Mouse (Mus musculus) midbrain, embryonic 10.5 days (tissue): ENCODE measurements around the gene Gli3. TPM values are rescaled to one million over a fixed set of nuclear protein-coding genes. Genes with fewer than 3 reads are reported as not detected.

Source experiments
- DNase-seq: peaks from one replicate; pipeline ENCODE4 v3.0.0-alpha.2; 2017; ENCODE audit warnings: low spot score
- H3K27ac ChIP-seq: fragments of 300-500 bp; sonication (generic); replicated peaks from 2 replicates; pipeline ENCODE4 v1.5.1; 2016; ENCODE audit warnings: mild to moderate bottlenecking
- H3K27me3 ChIP-seq: fragments of 300-500 bp; sonication (generic); 2 replicates; pipeline ENCODE4 v1.6.1; 2016; ENCODE audit warnings: low read depth, mild to moderate bottlenecking; ENCODE audit not compliant: poor library complexity, severe bottlenecking
- H3K36me3 ChIP-seq: fragments of 300-500 bp; sonication (generic); 2 replicates; pipeline ENCODE4 v1.6.1; 2016; ENCODE audit warnings: mild to moderate bottlenecking, moderate library complexity
- H3K4me1 ChIP-seq: fragments of 300-500 bp; sonication (generic); 2 replicates; pipeline ENCODE4 v1.6.1; 2016
- H3K4me3 ChIP-seq: fragments of 300-500 bp; sonication (generic); 2 replicates; pipeline ENCODE4 v1.5.1; 2016; ENCODE audit warnings: mild to moderate bottlenecking, moderate library complexity
- H3K9me3 ChIP-seq: fragments of 300-500 bp; sonication (generic); replicated peaks from 2 replicates; pipeline ENCODE4 v1.6.1; 2016; ENCODE audit warnings: mild to moderate bottlenecking
- WGBS: fragments of 180-500 bp; shearing (Covaris S2); methylation state at CpG from one replicate; pipeline ENCODE4 v1.1.7; 2016; 5-methylcytosine and 5-hydroxymethylcytosine counted together
- polyA plus RNA-seq: library from polyadenylated mRNA; unstranded; fragments of >200 nt; fragmentation: Nextera tagmentation; extraction: Ambion mirVana; gene quantifications from 2 replicates; pipeline ENCODE4 v1.2.1, GENCODE M21; 2016

Gene Gli3
- polyA plus RNA-seq, 1 experiment from 2014 or later, result 33.5 TPM

DNA sequence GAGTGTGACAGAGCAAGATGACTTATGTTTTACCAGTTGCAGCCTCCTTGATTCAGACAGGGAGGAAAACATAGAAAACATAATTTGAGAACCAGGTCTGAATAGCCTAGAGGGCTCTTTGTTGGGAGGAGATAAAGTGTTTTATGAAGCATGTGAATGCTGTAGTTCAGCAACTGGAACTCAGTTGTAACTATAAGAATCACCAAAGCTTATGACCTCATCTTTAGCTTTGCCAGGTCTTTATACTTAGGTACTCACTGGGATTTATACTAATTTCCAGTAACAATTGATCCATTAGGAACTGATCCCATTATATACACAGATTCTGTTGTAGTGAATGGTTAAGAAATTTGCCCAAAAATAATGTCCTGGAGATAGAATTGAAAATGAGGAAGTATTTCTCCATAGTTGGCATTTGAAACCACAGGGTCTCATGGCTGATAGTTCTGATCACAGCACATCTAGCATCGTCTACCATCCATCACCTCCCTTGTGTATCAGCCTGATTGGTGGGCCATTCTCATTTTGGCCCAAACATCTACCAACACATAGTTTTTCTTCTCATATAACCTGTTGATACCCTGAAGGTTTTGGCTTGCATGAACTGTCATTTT is 259.8 kb downstream of the Gli3 start:
- peaks cover 90% of the 10 kb centered on the region for H3K27me3 ChIP-seq
- H3K4me1 ChIP-seq, result peaks cover 10% of the 10 kb centered on the region
- 94% methylated on average over 1 of the region's 1 CpGs for WGBS
- no peaks in the 10 kb centered on the region for H3K9me3 ChIP-seq
- no peak overlapping the region for H3K4me3 ChIP-seq
- peaks cover 89% of the 10 kb centered on the region for H3K36me3 ChIP-seq
- DNase-seq, result no peak
- no peak overlapping the region for H3K27ac ChIP-seq

DNA sequence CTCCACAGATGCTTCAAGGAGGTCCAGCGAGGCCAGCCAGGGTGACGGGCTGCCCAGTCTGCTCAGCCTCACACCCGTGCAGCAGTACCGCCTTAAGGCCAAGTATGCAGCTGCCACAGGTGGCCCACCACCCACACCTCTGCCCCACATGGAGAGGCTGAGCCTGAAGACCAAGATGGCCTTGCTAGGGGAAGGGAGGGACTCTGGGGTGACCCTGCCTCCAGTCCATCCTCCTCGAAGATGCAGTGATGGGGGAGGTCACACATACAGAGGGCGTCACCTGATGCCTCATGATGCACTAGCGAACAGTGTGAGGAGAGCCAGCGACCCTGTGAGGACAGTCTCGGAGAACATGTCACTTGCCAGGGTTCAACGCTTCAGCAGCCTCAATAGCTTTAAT is 261.7 kb downstream of the Gli3 start:
- Histone ChIP-seq H3K27ac (no peak overlapping the region), H3K36me3 (peaks cover 100% of the 10 kb centered on the region), H3K4me3 (no peak overlapping the region), H3K4me1 (peaks cover 10% of the 10 kb centered on the region), H3K27me3 (peaks cover 72% of the 10 kb centered on the region), H3K9me3 (no peaks in the 10 kb centered on the region)
- DNase-seq, result no peak
- 94% methylated on average over 10 of the region's 10 CpGs for WGBS

DNA sequence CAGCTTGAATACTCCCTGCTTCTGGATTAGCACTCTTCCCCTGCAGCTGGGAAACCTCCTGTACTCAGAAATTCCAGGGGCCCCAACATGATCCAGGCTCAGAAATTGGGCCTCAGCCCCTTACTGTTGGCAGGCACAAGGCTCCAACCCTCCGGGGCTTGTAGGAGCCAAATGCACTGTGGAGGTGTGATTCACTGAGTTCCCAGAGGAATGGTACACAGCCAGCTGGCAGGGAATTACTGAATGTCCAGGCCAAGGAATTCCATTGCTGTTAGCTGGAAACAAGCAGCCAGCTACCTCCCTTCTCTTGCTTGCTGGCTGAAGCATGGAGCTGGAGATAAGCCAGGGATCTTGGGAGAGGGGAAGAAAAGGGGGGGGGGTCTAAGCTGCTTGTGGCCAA is 278.7 kb downstream of the Gli3 start:
- H3K27ac ChIP-seq, result no peak overlapping the region
- 90% methylated on average over 1 of the region's 1 CpGs for WGBS

DNA sequence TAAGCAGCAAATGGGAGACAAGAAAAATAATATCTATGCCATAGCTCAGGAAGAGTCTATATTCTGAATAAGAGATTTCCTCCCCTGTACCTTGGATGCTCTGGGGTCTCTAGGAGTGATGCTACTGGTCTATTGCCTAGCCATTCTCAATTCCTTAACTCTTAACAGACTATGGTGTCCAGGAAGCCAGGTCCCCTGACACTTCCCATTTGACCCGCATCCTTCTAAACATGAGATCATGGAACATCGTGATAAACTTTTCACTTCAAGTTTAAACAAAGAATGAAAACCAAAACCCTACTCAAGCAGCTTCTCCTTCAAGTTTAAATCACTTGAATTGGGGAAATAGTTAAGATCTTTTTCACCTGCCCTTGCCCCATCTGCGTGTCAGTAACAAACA is 279.3 kb downstream of the Gli3 start:
- Histone ChIP-seq H3K36me3 (no peaks in the 10 kb centered on the region), H3K4me3 (no peak overlapping the region), H3K9me3 (peaks cover 7% of the 10 kb centered on the region; the same call in 1 of the 2 replicates), H3K27me3 (no peaks in the 10 kb centered on the region), H3K4me1 (no peaks in the 10 kb centered on the region), H3K27ac (no peak overlapping the region)
- DNase-seq, result no peak
- WGBS, result 88% methylated on average over 3 of the region's 3 CpGs

More for the DNA sequence above, 278.7 kb downstream of the Gli3 start:
- DNase-seq, result no peak
- Histone ChIP-seq H3K9me3 (0 out of 2 replicates have a peak, but pooled peaks cover 7% of the 10 kb centered on the region), H3K27me3 (no peaks in the 10 kb centered on the region), H3K36me3 (no peaks in the 10 kb centered on the region), H3K4me3 (no peak overlapping the region), H3K4me1 (no peaks in the 10 kb centered on the region)

DNA sequence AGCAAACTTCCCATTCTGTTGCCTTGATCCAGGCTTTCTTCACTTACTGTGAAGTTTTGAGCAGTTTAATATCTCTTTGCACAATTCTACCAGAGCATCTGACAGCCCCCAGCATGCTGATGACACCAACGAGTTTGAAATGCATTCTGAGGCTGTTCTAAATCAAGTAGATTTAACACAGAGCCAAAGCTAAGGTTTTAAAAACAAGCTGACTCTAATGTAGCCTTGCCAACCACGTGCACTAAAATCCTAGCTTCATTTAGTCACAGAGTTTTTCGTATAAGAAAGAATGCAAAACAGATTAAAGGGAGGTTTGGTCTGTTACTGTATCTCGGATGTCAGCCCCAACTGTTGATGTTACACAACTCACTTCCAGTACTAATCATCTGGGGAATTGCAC is 279.7 kb downstream of the Gli3 start:
- Histone ChIP-seq H3K4me1 (no peaks in the 10 kb centered on the region), H3K36me3 (no peaks in the 10 kb centered on the region), H3K9me3 (peaks cover 7% of the 10 kb centered on the region; the same call in 1 of the 2 replicates), H3K27me3 (no peaks in the 10 kb centered on the region), H3K27ac (no peak overlapping the region), H3K4me3 (no peak overlapping the region)
- no peak for DNase-seq
- 81% methylated on average over 4 of the region's 4 CpGs for WGBS

DNA sequence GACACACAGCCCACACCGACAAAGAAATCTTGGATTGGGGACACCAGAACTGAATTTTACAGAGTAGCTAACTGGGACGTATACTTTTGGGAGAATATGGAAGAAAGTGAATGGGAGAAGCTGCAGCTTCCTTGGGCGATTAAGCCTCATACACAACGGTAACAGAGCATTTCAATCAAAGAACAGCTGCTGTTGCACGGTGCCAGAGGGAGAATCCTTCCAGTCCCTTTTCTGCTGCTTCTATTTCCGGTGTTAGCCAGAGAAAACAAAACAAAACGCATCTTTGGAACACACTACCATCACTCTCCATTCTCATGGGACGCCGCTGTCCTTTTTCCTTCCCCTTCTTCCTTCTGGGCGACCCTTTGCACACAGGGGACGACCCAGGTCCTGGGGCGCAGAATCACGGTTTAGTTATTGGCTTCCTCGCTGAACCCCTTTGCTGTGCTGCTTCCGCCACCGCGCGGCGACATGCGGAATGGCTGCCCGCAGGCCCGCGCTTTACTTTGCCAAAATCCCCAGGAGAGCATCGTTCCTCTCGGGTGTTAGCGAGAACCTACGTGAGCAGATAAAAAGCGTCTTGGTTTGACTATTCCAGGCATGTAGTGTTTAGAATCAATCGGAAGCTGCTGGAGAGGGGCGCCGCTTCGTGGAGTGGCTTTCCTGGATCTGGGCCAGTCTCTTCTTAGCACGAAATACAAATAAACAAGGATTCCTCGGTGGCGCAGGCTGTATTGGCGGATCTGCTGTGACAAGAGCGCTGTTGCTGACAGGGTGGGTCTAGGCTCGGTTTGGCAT is 296.0 kb downstream of the Gli3 start:
- no peaks in the 10 kb centered on the region for H3K36me3 ChIP-seq
- peak overlapping the region; percentile 83 for H3K27ac ChIP-seq
- peak; percentile 87 for DNase-seq
- peak overlapping the region; percentile 54 for H3K4me3 ChIP-seq
- H3K27me3 ChIP-seq, result peaks cover 44% of the 10 kb centered on the region
- peaks cover 19% of the 10 kb centered on the region for H3K4me1 ChIP-seq
- 5% methylated on average over 38 of the region's 38 CpGs for WGBS
- no peaks in the 10 kb centered on the region for H3K9me3 ChIP-seq

DNA sequence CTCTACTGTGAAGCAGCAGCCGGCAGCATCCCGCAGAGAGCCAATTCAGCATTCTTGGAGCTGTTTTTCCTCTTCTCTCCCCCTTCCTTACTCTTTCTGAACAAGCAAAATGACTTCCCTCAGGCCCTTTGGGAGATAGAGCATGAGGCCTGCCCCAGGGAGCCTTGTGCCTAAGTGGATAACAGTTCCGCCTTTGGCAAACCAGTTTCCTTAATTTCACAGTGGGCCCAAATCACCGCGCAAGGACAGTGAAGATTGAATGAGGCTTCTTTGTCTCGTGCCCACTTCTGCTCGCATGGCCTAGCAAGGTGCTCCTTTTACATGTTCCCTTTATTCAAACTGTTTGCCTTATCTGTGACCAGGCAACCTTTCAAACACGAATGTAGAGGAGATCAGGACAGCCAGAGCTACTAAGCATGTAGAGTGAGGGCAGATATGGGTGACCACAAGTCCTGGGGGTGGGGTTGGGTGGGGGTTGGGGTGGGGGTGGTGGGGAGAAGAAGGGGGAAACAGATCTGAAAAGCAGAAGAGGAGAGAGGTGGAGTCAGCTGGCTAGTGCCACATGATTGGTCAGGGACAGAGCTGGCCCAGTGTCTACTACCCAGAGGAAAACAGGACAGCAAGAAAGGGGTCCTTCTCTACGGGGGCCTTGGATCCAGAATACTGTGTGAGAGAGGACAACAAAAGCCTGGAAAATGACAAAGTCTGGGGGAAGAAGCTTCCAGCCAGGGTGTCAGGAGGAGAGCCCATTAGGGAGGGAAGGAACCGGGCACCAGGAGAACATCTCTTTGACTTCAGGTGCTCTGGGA is 296.8 kb downstream of the Gli3 start:
- no peaks in the 10 kb centered on the region for H3K36me3 ChIP-seq
- H3K4me1 ChIP-seq, result peaks cover 19% of the 10 kb centered on the region
- H3K4me3 ChIP-seq, result peak overlapping the region; percentile 54
- 17% methylated on average over 10 of the region's 10 CpGs for WGBS
- no peaks in the 10 kb centered on the region for H3K9me3 ChIP-seq
- H3K27ac ChIP-seq, result peak overlapping the region; percentile 83
- H3K27me3 ChIP-seq, result peaks cover 44% of the 10 kb centered on the region
- DNase-seq, result peak; percentile 22

DNA sequence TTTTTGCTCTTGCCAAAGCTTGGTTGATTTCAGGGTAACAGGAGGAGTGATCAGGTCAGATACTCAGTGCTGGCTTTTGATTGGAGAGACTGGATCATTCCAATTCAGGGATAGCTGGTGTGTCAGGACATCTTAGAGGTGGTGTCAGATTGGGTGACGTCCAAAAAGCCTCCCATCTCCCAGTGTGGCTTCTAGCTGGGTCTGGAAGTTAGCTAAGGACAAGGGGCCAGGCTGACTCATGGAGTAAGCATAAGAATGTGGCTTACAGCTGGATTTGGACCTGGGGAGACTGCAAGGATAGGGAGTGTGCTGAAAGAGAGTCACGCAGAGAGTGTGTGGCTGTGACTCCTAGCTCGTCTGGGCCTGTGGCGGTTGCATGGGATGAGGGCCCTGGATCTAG is 299.3 kb downstream of the Gli3 start:
- no peak for DNase-seq
- WGBS, result 87% methylated on average over 4 of the region's 4 CpGs
- H3K27ac ChIP-seq, result no peak overlapping the region

DNA sequence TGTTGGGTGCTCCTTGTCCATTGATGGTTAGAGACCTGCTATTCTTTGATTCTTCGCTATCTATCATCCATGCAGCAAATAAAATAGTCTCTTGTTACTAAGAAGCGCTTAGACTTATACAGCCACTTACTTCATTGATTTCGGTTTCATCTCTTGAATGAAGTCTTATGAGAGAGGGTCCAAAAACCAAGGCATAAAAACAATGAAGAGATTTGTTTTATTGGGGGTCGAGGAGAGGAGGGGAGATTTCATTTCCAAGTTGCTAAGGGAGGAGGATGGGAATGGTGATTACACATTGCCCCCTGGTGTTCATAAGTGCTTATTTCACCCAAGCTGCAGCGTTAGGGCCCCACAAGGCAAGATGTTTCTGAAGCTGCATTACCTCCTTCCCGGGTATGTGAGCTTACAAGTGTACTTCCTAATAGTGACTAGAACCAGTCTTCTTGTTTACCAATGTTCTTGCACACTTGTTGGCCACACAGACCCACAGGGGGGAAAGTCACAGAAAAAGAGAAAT is 299.9 kb downstream of the Gli3 start:
- Histone ChIP-seq H3K27me3 (peaks cover 29% of the 10 kb centered on the region), H3K4me1 (peaks cover 19% of the 10 kb centered on the region), H3K36me3 (no peaks in the 10 kb centered on the region), H3K4me3 (no peak overlapping the region), H3K9me3 (no peaks in the 10 kb centered on the region), H3K27ac (no peak overlapping the region)
- 48% methylated on average over 6 of the region's 6 CpGs for WGBS
- peak; percentile 46 for DNase-seq

More for the DNA sequence above, 299.3 kb downstream of the Gli3 start:
- Histone ChIP-seq H3K36me3 (no peaks in the 10 kb centered on the region), H3K9me3 (no peaks in the 10 kb centered on the region), H3K27me3 (peaks cover 36% of the 10 kb centered on the region), H3K4me1 (peaks cover 19% of the 10 kb centered on the region), H3K4me3 (no peak overlapping the region)

DNA sequence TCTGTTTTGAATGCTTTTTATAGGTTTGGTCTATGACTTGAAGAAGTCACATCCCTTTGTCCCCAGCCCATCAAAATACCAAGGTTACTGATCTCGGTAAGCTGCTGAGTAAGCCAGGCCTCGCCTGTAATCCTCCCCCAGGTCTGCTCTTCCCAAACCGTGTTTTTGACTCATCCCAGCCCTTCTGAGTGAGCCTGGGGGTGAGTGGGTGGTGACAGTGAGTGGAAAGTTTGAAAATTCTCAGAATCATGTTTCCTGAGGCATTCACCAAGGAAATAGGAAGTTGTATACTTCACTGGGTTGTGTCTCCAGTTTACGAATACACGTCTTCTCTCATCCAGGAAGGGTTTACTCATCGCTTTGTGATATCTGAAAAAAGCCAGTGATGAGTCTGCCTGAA is 314.6 kb downstream of the Gli3 start:
- Histone ChIP-seq H3K27me3 (no peaks in the 10 kb centered on the region), H3K9me3 (no peaks in the 10 kb centered on the region), H3K4me1 (no peaks in the 10 kb centered on the region), H3K36me3 (no peaks in the 10 kb centered on the region), H3K27ac (no peak overlapping the region), H3K4me3 (no peak overlapping the region)
- DNase-seq, result no peak
- 86% methylated on average over 6 of the region's 6 CpGs for WGBS
